Mouse (Mus musculus): ENCODE results near the gene App. TPM values are rescaled to one million over a fixed set of nuclear protein-coding genes. Genes with fewer than 3 reads are reported as not detected.
A peak's percentile ranks its signal among the peaks of the same experiment; 100 is the strongest.

The App gene
- polyA plus RNA-seq, 1 experiment from 2014 or later, result 146 TPM

DNA sequence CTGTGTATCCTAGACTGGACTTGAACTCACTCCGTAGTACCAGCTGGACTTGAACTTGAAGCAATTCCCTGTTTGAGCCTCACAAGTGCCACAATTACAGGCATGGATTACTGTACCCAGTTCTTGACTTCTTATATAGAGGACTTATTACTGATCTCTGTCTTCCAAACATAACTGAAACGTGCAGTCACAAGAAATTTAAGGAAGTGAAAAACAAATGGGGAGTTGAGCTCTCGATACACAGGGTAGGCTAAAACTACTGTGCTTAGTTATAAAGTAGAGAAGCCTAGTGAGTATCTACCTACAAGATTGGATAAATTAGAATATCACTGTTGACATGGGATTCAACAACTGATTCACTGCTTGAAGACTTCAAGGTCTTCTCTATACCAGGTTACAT, 160.9 kb downstream of the App start:
- Histone ChIP-seq H3K4me1 (ENCODE audit: control insufficient read depth, insufficient read depth, low read length) (no peaks in the 10 kb centered on the region), H3K27me3 (ENCODE audit: control insufficient read depth, insufficient read depth, low read length) (no peaks in the 10 kb centered on the region), H3K9ac (replicated peaks; ENCODE audit: low read length) (no peak overlapping the region), H3K9me3 (replicated peaks; ENCODE audit: control insufficient read depth, low read length) (no peaks in the 10 kb centered on the region), H3K36me3 (replicated peaks; ENCODE audit: control insufficient read depth, insufficient read depth, low read depth, low read length) (peaks cover 5% of the 10 kb centered on the region), H3K27ac (replicated peaks; ENCODE audit: low read depth, low read length) (no peak overlapping the region), H3K4me2 (ENCODE audit: low read depth, low read length) (no peak overlapping the region), H3K4me3 (ENCODE audit: low read depth, low read length) (no peak overlapping the region)
- DNase-seq (ENCODE audit: low spot score), result no peak
- 93% methylated on average over 3 of the region's 3 CpGs for WGBS
- no peak for ATAC-seq (replicated peaks; ENCODE audit: insufficient number of reproducible peaks, low FRiP score, low TSS enrichment, low read depth)

DNA sequence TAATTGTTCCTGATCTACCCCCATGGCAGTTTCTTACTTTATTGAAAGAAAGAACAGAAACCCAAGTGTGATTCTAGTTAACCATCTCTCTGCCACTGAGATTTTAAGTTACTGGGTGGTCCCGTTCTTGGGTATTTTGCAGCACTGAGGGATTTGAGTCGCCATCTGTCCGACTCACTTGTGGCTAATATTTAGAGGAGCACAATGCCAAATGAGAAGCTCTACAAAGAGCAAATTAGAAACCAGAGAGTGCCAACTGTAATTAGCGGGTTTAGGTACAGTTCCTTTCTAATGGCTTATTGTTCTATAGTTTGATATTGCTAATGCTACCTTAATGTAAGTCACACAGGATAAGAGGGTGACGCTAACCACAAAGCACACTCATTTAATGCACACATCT, 161.4 kb downstream of the App start:
- H3K36me3 ChIP-seq (replicated peaks; ENCODE audit: control insufficient read depth, insufficient read depth, low read depth, low read length), result peaks cover 5% of the 10 kb centered on the region
- H3K27me3 ChIP-seq (ENCODE audit: control insufficient read depth, insufficient read depth, low read length), result no peaks in the 10 kb centered on the region
- 92% methylated on average over 5 of the region's 5 CpGs for WGBS

DNA sequence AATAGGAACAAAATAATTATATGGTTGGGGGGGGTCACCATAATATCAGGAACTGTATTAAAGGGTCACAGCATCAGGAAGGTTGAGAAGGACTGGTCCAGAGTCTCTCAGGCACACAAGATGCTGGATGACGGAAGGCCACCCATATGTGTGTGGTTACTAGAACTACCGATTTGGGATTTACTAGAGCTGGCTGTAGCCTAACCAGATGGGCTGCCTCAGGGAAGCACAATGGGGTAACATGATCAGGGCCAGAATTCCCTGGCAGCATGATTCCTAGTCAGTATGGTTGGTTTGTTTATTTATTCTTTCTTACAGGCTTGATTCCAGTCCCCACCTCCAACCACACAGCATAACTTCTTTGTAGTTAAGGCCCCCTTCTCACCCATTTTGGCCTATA, 162.9 kb downstream of the App start:
- Histone ChIP-seq H3K4me1 (ENCODE audit: control insufficient read depth, insufficient read depth, low read length) (no peaks in the 10 kb centered on the region), H3K27me3 (ENCODE audit: control insufficient read depth, insufficient read depth, low read length) (no peaks in the 10 kb centered on the region), H3K9ac (replicated peaks; ENCODE audit: low read length) (no peak overlapping the region), H3K4me3 (ENCODE audit: low read depth, low read length) (no peak overlapping the region), H3K9me3 (replicated peaks; ENCODE audit: control insufficient read depth, low read length) (no peaks in the 10 kb centered on the region), H3K27ac (replicated peaks; ENCODE audit: low read depth, low read length) (no peak overlapping the region), H3K36me3 (replicated peaks; ENCODE audit: control insufficient read depth, insufficient read depth, low read depth, low read length) (peaks cover 5% of the 10 kb centered on the region), H3K4me2 (ENCODE audit: low read depth, low read length) (no peak overlapping the region)
- DNase-seq (ENCODE audit: low spot score) (peak; percentile 11), ATAC-seq (replicated peaks; ENCODE audit: insufficient number of reproducible peaks, low FRiP score, low TSS enrichment, low read depth) (no peak; the same call in 1 of the 2 replicates)
- WGBS, result 57% methylated on average over 2 of the region's 2 CpGs

More for the DNA sequence above, 161.4 kb downstream of the App start:
- Histone ChIP-seq H3K27ac (replicated peaks; ENCODE audit: low read depth, low read length) (no peak overlapping the region), H3K4me3 (ENCODE audit: low read depth, low read length) (no peak overlapping the region), H3K4me2 (ENCODE audit: low read depth, low read length) (no peak overlapping the region), H3K9me3 (replicated peaks; ENCODE audit: control insufficient read depth, low read length) (no peaks in the 10 kb centered on the region), H3K4me1 (ENCODE audit: control insufficient read depth, insufficient read depth, low read length) (no peaks in the 10 kb centered on the region), H3K9ac (replicated peaks; ENCODE audit: low read length) (no peak overlapping the region)
- DNase-seq (ENCODE audit: low spot score) (no peak), ATAC-seq (replicated peaks; ENCODE audit: insufficient number of reproducible peaks, low FRiP score, low TSS enrichment, low read depth) (no peak)

DNA sequence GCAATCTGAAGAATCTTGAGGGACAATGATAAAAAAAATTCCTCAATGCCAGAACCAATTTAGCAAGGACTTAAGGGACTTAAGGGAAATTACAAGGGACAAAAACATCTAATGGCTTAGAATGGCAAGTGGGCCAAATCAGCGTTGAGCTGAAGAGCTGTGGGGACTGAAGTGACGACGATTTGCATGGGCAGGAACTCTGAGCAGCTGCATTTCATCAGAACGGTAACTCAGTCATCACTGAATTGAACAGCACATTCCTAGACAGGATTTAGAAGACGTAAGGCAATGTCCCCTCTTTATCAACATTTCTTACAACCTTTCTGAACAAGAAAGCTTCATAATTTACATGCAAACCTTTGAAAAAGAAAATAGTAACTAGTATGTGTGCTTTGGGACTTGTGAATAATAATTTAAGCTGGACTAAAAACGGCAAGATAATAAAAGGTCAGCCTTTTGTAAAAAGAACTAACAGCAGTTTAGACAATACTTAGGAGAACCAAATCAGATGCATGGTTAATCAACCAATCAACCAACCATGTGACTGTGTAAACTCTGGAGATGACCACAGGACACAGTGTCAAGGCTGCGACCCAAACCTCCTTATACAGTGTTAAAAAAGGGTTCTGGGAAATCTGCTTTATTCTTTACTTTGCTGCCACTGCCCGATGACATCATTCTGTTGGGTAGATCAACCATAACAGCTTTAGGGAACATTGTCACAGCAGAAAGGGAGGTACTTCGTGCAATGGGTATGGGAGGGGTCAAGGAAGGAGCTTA, 164.5 kb downstream of the App start:
- 68% methylated on average over 9 of the region's 9 CpGs for WGBS
- Histone ChIP-seq H3K36me3 (replicated peaks; ENCODE audit: control insufficient read depth, insufficient read depth, low read depth, low read length) (peaks cover 5% of the 10 kb centered on the region), H3K27ac (replicated peaks; ENCODE audit: low read depth, low read length) (no peak overlapping the region), H3K9ac (replicated peaks; ENCODE audit: low read length) (no peak overlapping the region), H3K9me3 (replicated peaks; ENCODE audit: control insufficient read depth, low read length) (no peaks in the 10 kb centered on the region), H3K4me3 (ENCODE audit: low read depth, low read length) (no peak overlapping the region), H3K27me3 (ENCODE audit: control insufficient read depth, insufficient read depth, low read length) (no peaks in the 10 kb centered on the region), H3K4me2 (ENCODE audit: low read depth, low read length) (no peak overlapping the region), H3K4me1 (ENCODE audit: control insufficient read depth, insufficient read depth, low read length) (no peaks in the 10 kb centered on the region)
- DNase-seq (ENCODE audit: low spot score) (no peak), ATAC-seq (replicated peaks; ENCODE audit: insufficient number of reproducible peaks, low FRiP score, low TSS enrichment, low read depth) (no peak)

DNA sequence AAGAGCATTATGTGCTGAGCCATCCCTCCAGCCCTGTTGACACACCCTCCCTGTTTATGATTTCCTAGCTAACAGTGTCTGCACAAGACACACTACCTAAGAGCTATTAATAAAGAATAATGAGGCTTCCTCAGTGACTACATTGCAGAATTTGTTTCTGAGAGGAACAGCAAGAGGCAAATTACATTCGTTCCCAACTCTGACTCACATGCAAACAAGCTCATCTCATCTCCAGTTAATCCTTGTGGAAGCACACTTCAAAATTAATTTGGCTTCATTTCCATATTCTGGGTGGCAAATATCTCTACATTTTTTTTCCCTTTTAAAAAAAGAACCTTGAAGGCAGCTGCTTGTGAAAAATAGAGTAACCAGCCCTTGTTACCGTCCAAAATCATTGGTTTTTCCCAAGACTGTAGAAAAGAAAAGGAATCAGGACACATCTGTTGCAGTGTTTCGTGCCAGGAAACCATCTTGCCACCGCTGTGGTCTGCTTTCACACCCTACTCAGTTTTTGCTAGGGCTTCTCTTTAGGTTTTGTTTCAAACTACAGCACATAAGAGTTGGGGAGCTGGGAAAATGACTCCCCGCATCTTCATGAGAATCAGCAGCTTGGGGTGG, 171.5 kb downstream of the App start:
- Histone ChIP-seq H3K27ac (replicated peaks; ENCODE audit: low read depth, low read length) (no peak overlapping the region), H3K9me3 (replicated peaks; ENCODE audit: control insufficient read depth, low read length) (no peaks in the 10 kb centered on the region), H3K27me3 (ENCODE audit: control insufficient read depth, insufficient read depth, low read length) (no peaks in the 10 kb centered on the region), H3K36me3 (replicated peaks; ENCODE audit: control insufficient read depth, insufficient read depth, low read depth, low read length) (peaks cover 3% of the 10 kb centered on the region; the same call in 1 of the 2 replicates), H3K9ac (replicated peaks; ENCODE audit: low read length) (no peak overlapping the region), H3K4me2 (ENCODE audit: low read depth, low read length) (no peak overlapping the region), H3K4me1 (ENCODE audit: control insufficient read depth, insufficient read depth, low read length) (no peaks in the 10 kb centered on the region), H3K4me3 (ENCODE audit: low read depth, low read length) (no peak overlapping the region)
- no peak for ATAC-seq (replicated peaks; ENCODE audit: insufficient number of reproducible peaks, low FRiP score, low TSS enrichment, low read depth)
- no peak for DNase-seq (ENCODE audit: low spot score)
- 90% methylated on average over 5 of the region's 5 CpGs for WGBS

DNA sequence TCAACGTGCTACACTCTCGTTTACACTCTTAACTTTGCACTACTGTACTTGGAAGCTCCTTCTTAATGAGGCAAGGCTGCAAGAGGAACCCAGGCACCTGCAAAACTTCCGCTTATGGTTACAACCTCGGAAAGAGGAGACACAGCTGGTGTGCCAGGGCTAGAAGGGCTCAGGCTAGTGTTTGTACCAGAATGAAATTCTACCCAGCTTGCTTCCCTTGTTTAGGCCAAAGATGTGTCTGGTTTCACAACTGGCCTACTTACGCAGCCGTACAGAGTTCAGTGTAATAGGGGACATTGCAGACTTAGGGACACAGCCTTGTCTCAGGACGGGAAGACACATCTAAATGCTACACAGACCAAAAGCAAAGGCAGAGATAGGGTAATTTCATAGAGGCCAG, 173.3 kb downstream of the App start:
- Histone ChIP-seq H3K4me3 (ENCODE audit: low read depth, low read length) (no peak overlapping the region), H3K4me1 (ENCODE audit: control insufficient read depth, insufficient read depth, low read length) (no peaks in the 10 kb centered on the region), H3K4me2 (ENCODE audit: low read depth, low read length) (no peak overlapping the region), H3K9me3 (replicated peaks; ENCODE audit: control insufficient read depth, low read length) (no peaks in the 10 kb centered on the region), H3K9ac (replicated peaks; ENCODE audit: low read length) (no peak overlapping the region), H3K36me3 (replicated peaks; ENCODE audit: control insufficient read depth, insufficient read depth, low read depth, low read length) (peaks cover 3% of the 10 kb centered on the region; the same call in 1 of the 2 replicates), H3K27ac (replicated peaks; ENCODE audit: low read depth, low read length) (no peak overlapping the region), H3K27me3 (ENCODE audit: control insufficient read depth, insufficient read depth, low read length) (no peaks in the 10 kb centered on the region)
- ATAC-seq (replicated peaks; ENCODE audit: insufficient number of reproducible peaks, low FRiP score, low TSS enrichment, low read depth) (no peak), DNase-seq (ENCODE audit: low spot score) (no peak)
- WGBS, result 82% methylated on average over 7 of the region's 7 CpGs

DNA sequence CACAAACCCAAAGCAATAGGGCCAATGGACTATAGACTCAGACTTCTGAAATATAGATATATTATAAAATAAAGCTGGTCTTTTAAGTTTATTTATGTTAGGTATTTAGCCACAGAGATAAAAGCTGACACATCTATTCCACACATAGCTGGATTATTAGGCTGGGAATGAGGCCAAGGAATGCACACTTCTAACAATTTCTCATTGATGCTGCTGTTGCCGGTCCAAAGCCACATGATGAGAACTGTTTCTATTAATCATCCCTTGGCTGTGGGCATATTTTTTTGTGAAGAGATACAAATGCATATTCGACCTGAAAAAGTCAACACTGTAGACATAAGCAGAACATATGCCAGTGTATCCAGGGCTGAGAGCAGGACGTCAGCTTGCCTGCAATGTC, 176.0 kb downstream of the App start:
- WGBS, result 90% methylated on average over 3 of the region's 3 CpGs
- no peak overlapping the region for H3K9ac ChIP-seq (replicated peaks; ENCODE audit: low read length)
- no peak overlapping the region for H3K27ac ChIP-seq (replicated peaks; ENCODE audit: low read depth, low read length)
- DNase-seq (ENCODE audit: low spot score) (no peak), ATAC-seq (replicated peaks; ENCODE audit: insufficient number of reproducible peaks, low FRiP score, low TSS enrichment, low read depth) (no peak)
- no peaks in the 10 kb centered on the region for H3K4me1 ChIP-seq (ENCODE audit: control insufficient read depth, insufficient read depth, low read length)
- no peaks in the 10 kb centered on the region for H3K9me3 ChIP-seq (replicated peaks; ENCODE audit: control insufficient read depth, low read length)
- no peak overlapping the region for H3K4me3 ChIP-seq (ENCODE audit: low read depth, low read length)
- H3K27me3 ChIP-seq (ENCODE audit: control insufficient read depth, insufficient read depth, low read length), result no peaks in the 10 kb centered on the region
- H3K36me3 ChIP-seq (replicated peaks; ENCODE audit: control insufficient read depth, insufficient read depth, low read depth, low read length), result peaks cover 3% of the 10 kb centered on the region; the same call in 1 of the 2 replicates
- no peak overlapping the region for H3K4me2 ChIP-seq (ENCODE audit: low read depth, low read length)

DNA sequence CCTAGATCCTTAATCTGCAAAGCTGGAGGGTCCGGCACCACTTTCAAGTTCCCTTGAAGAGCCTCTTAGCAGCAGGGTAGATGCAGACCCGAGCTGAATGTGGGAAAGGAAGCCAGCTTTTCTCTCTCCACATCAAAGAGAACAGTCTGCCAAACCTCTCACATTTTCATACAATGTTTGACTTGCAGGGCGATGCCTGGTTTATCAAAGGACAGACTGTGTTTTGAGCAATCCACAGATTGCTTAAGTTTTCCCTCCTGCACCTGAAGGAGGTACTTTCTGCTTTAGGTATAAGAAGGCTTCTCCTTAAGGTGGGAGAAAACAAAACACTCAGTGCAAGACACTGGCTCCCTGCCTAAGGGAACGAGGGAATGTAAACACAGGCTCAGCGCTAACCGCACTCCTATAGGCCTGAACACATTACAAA, 178.1 kb downstream of the App start:
- no peaks in the 10 kb centered on the region; the same call in 1 of the 2 replicates for H3K36me3 ChIP-seq (replicated peaks; ENCODE audit: control insufficient read depth, insufficient read depth, low read depth, low read length)

More for the DNA sequence above, 178.1 kb downstream of the App start:
- Histone ChIP-seq H3K4me2 (ENCODE audit: low read depth, low read length) (no peak overlapping the region), H3K27me3 (ENCODE audit: control insufficient read depth, insufficient read depth, low read length) (no peaks in the 10 kb centered on the region), H3K9ac (replicated peaks; ENCODE audit: low read length) (no peak overlapping the region), H3K4me1 (ENCODE audit: control insufficient read depth, insufficient read depth, low read length) (no peaks in the 10 kb centered on the region), H3K27ac (replicated peaks; ENCODE audit: low read depth, low read length) (no peak overlapping the region), H3K4me3 (ENCODE audit: low read depth, low read length) (no peak overlapping the region), H3K9me3 (replicated peaks; ENCODE audit: control insufficient read depth, low read length) (no peaks in the 10 kb centered on the region)
- WGBS, result 67% methylated on average over 6 of the region's 6 CpGs
- no peak for ATAC-seq (replicated peaks; ENCODE audit: insufficient number of reproducible peaks, low FRiP score, low TSS enrichment, low read depth)
- no peak for DNase-seq (ENCODE audit: low spot score)

Measured in embryonic facial prominence, embryonic 11.5 days (tissue).